Mouse (Mus musculus) embryo, embryonic 10 days (tissue): ENCODE data around the gene Fh1.

ENCODE experiments used
- DNase-seq: peaks from one replicate; pipeline ENCODE4 v3.0.0-alpha.2; 2015; ENCODE audit warnings: low spot score

Fh1 gene

GRCm38 (mm10) chr1:175619814-175620431 lies 5.5 kb downstream of the Fh1 start, which contains the start of gene Kmo:
TSS of gene Kmo (plus strand) at chr1:175620381.
- DNase-seq: no peak

- no peak for DNase-seq
Measured at GRCm38 (mm10) chr1:175614992-175615391, 10.4 kb downstream of the Fh1 start.

- DNase-seq: no peak
Measured at GRCm38 (mm10) chr1:175608708-175609107, 16.7 kb downstream of the Fh1 start.

- no peak for DNase-seq
Measured at GRCm38 (mm10) chr1:175607838-175608585, 17.4 kb downstream of the Fh1 start.

GRCm38 (mm10) chr1:175607308-175607707 lies 18.1 kb downstream of the Fh1 start:
- no peak for DNase-seq

- peak; percentile 58 for DNase-seq
Measured at GRCm38 (mm10) chr1:175603390-175603789, 22.0 kb downstream of the Fh1 start.

- DNase-seq: no peak
Measured at GRCm38 (mm10) chr1:175602231-175602630, 23.2 kb downstream of the Fh1 start.

GRCm38 (mm10) chr1:175592832-175593231 lies 32.6 kb downstream of the Fh1 start:
- DNase-seq: no peak

GRCm38 (mm10) chr1:175586656-175587055 lies 38.8 kb downstream of the Fh1 start:
- no peak for DNase-seq

- DNase-seq: no peak
Measured at GRCm38 (mm10) chr1:175585267-175585666, 40.2 kb downstream of the Fh1 start.

- DNase-seq: no peak
Measured at GRCm38 (mm10) chr1:175582799-175583198, 42.6 kb downstream of the Fh1 start.

- no peak for DNase-seq
Measured at GRCm38 (mm10) chr1:175580346-175580745, 45.1 kb downstream of the Fh1 start.

GRCm38 (mm10) chr1:175579598-175580235 lies 45.7 kb downstream of the Fh1 start:
- DNase-seq: no peak

- DNase-seq: no peak
Measured at GRCm38 (mm10) chr1:175578425-175579096, 46.9 kb downstream of the Fh1 start.

- DNase-seq: no peak
Measured at GRCm38 (mm10) chr1:175574129-175574528, 51.3 kb downstream of the Fh1 start.

- DNase-seq: no peak
Measured at GRCm38 (mm10) chr1:175565579-175566103, 59.8 kb downstream of the Fh1 start.

GRCm38 (mm10) chr1:175564321-175564720 lies 61.1 kb downstream of the Fh1 start:
- no peak for DNase-seq

GRCm38 (mm10) chr1:175562379-175562778 lies 63.1 kb downstream of the Fh1 start:
- DNase-seq: no peak

GRCm38 (mm10) chr1:175561806-175562205 lies 63.6 kb downstream of the Fh1 start:
- DNase-seq: no peak

- DNase-seq: no peak
Measured at GRCm38 (mm10) chr1:175554641-175555040, 70.8 kb downstream of the Fh1 start.

- DNase-seq: no peak
Measured at GRCm38 (mm10) chr1:175552474-175552873, 73.0 kb downstream of the Fh1 start.

GRCm38 (mm10) chr1:175550586-175550985 lies 74.8 kb downstream of the Fh1 start:
- no peak for DNase-seq
